Mouse (Mus musculus): ENCODE data around the gene Gng10. TPM values are rescaled to one million over a fixed set of nuclear protein-coding genes. Genes with fewer than 3 reads are reported as not detected.

Gene Gng10
- total and polyA plus RNA-seq, 3 experiments = 55.6 to 189 (median 78.6) TPM

- dilution Hi-C loops (cut with MboI; ENCODE audit: extremely low pct_ligation_motif_present, extremely low pct_unique_long_range_greater_than_20kb, low sequenced_read_pairs) (no loop called here), in situ Hi-C loops (cut with MboI; ENCODE audit: low pct_ligation_motif_present, low pct_unique_long_range_greater_than_20kb, low sequenced_read_pairs) (no loop called here)
- peaks cover 0 to 2% of the 10 kb centered on the region in 2 experiments for H3K36me3 ChIP-seq (replicated peaks in 1 of 2; ENCODE audit: control insufficient read depth in 1 of 2, insufficient read depth in 1 of 2, low read length in 1 of 2)
- TF ChIP-seq TCF12 (IDR thresholded peaks at IDR 0.05; ENCODE audit: low read depth, low read length) (no peak), JUN (IDR thresholded peaks at IDR 0.05; ENCODE audit: insufficient read depth, low read depth, low read length) (no peak), IRF4 (IDR thresholded peaks at IDR 0.05; ENCODE audit: low read depth, low read length) (no peak), MAFK (IDR thresholded peaks at IDR 0.05; ENCODE audit: insufficient replicate concordance, low read length) (no peak), RAD21 (IDR thresholded peaks at IDR 0.05; ENCODE audit: low read depth, low read length) (no peak), CHD2 (IDR thresholded peaks at IDR 0.05; ENCODE audit: low read length) (no peak), MEF2A (IDR thresholded peaks at IDR 0.05; ENCODE audit: borderline replicate concordance, low read depth, low read length) (no peak), SIN3A (IDR thresholded peaks at IDR 0.05; ENCODE audit: low read length) (no peak), CHD1 (IDR thresholded peaks at IDR 0.05; ENCODE audit: low read depth, low read length) (no peak), RCOR1 (conservative IDR thresholded peaks at IDR 0.05; ENCODE audit: low read depth, low read length) (no peak), NELFE (IDR thresholded peaks at IDR 0.05; ENCODE audit: low read depth, low read length) (no peak)
- H3K4me3 ChIP-seq (replicated peaks in 1 of 3; ENCODE audit: low read depth in 2 of 3, low read length in 2 of 3, poor library complexity in 1 of 3) = no peak overlapping the region
- no peaks in the 10 kb centered on the region for H3K9me3 ChIP-seq (replicated peaks; ENCODE audit: low read length)
- peaks cover 18 to 69% of the 10 kb centered on the region in 2 experiments for H3K4me1 ChIP-seq (ENCODE audit: control insufficient read depth in 1 of 2, insufficient read depth in 2 of 2)
- no peak for DNase-seq (ENCODE audit: extremely low read depth)
- peaks cover 18% of the 10 kb centered on the region for H3K79me2 ChIP-seq (replicated peaks; ENCODE audit: control insufficient read depth, extremely low read depth, insufficient read depth, poor library complexity, severe bottlenecking)
- no peak overlapping the region for H3K9ac ChIP-seq (ENCODE audit: insufficient read depth, low read depth)
- no peaks in the 10 kb centered on the region for H3K27me3 ChIP-seq (replicated peaks)
- H3K27ac ChIP-seq (ENCODE audit: insufficient read depth, low read depth) = no peak overlapping the region
- H3K4me2 ChIP-seq (ENCODE audit: insufficient read depth, low read depth, poor library complexity, severe bottlenecking) = no peak overlapping the region
Observed at GRCm38 (mm10) chr4:59007016-59007415, 27.9 kb upstream of the Gng10 start.

DNA sequence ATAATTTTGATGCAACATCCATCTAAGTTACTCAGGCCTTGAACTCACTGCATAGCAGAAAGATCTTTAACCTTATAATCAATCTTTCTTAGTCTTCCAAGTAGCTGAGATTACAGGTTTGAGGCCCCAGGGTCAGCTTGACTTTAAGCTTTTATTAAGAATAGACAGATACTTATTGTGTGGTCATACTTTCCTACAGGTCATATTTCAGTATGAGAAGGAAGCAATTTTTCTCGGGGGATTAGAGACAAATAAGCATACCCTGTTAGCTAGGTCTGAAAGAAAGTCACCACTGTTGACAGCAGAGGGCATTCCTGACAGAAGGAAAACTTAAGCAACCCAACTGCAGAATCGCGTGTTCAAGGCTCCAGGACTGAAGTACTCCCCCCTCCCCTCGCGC lies 26.9 kb upstream of the Gng10 start:
- no peak for DNase-seq (ENCODE audit: extremely low read depth)
- no peak for TF ChIP-seq IRF4 (IDR thresholded peaks at IDR 0.05; ENCODE audit: low read depth, low read length)
- TF ChIP-seq SIN3A (IDR thresholded peaks at IDR 0.05; ENCODE audit: low read length) = no peak
- TF ChIP-seq JUND (conservative IDR thresholded peaks at IDR 0.05; ENCODE audit: low read depth, low read length) = peak; percentile 50; the same call in 1 of the 2 replicates
- TF ChIP-seq PAX5 (IDR thresholded peaks at IDR 0.05; ENCODE audit: low read length) = no peak
- 0 out of 4 replicates have a peak, but pooled peaks of 1 of the 2 experiments have one; percentile 5 for TF ChIP-seq CTCF (conservative IDR thresholded peaks at IDR 0.05 in 1 of 2, IDR thresholded peaks at IDR 0.05 in 1 of 2; ENCODE audit: low read depth in 2 of 2, low read length in 2 of 2)
- no peak for TF ChIP-seq POLR2AphosphoS2 (IDR thresholded peaks at IDR 0.05; ENCODE audit: low read depth, low read length)
- peak; percentile 55; the same call in 1 of the 2 replicates for TF ChIP-seq JUN (IDR thresholded peaks at IDR 0.05; ENCODE audit: insufficient read depth, low read depth, low read length)
- Histone ChIP-seq H3K4me3 (replicated peaks in 1 of 3; ENCODE audit: low read depth in 2 of 3, low read length in 2 of 3, poor library complexity in 1 of 3) (no peak overlapping the region), H3K36me3 (replicated peaks in 1 of 2; ENCODE audit: control insufficient read depth in 1 of 2, insufficient read depth in 1 of 2, low read length in 1 of 2) (peaks cover 0 to 2% of the 10 kb centered on the region in 2 experiments), H3K9me3 (replicated peaks; ENCODE audit: low read length) (no peaks in the 10 kb centered on the region), H3K9ac (ENCODE audit: insufficient read depth, low read depth) (no peak overlapping the region), H3K27me3 (replicated peaks) (no peaks in the 10 kb centered on the region), H3K27ac (ENCODE audit: insufficient read depth, low read depth) (no peak overlapping the region), H3K79me2 (replicated peaks; ENCODE audit: control insufficient read depth, extremely low read depth, insufficient read depth, poor library complexity, severe bottlenecking) (peaks cover 18% of the 10 kb centered on the region), H3K4me1 (ENCODE audit: control insufficient read depth in 1 of 2, insufficient read depth in 2 of 2) (peaks cover 18 to 64% of the 10 kb centered on the region in 2 experiments), H3K4me2 (ENCODE audit: insufficient read depth, low read depth, poor library complexity, severe bottlenecking) (no peak overlapping the region)
- in situ Hi-C loops (cut with MboI; ENCODE audit: low pct_ligation_motif_present, low pct_unique_long_range_greater_than_20kb, low sequenced_read_pairs) (no loop called here), dilution Hi-C loops (cut with MboI; ENCODE audit: extremely low pct_ligation_motif_present, extremely low pct_unique_long_range_greater_than_20kb, low sequenced_read_pairs) (no loop called here)
